Mouse (Mus musculus) limb, embryonic 12.5 days (tissue): Measurements from ENCODE around the gene Aqp7. TPM values are rescaled to one million over a fixed set of nuclear protein-coding genes. Genes with fewer than 3 reads are reported as not detected.
A peak's percentile ranks its signal among the peaks of the same experiment; 100 is the strongest.
"Not testable (repeated sequence)": the region's sequence is repeated elsewhere in the genome, so short reads cannot be mapped to it uniquely, and the experiment has no call there.

ENCODE experiments used
- ATAC-seq: fragments of 200-750 bp; cut with Nextera tagmentation; 2 replicates; pipeline ENCODE4 v1.8.0; 2017; ENCODE audit warnings: low read depth, moderate TSS enrichment; ENCODE audit not compliant: insufficient number of reproducible peaks, insufficient read depth, low FRiP score, low TSS enrichment
- H3K27ac ChIP-seq: fragments of 300-500 bp; sonication (generic); 2 replicates; pipeline ENCODE4 v1.5.1; 2016; ENCODE audit warnings: mild to moderate bottlenecking, moderate library complexity
- H3K27me3 ChIP-seq: fragments of 300-500 bp; sonication (generic); 2 replicates; pipeline ENCODE4 v1.6.1; 2016; ENCODE audit warnings: mild to moderate bottlenecking, moderate library complexity
- H3K36me3 ChIP-seq: fragments of 300-500 bp; sonication (generic); 2 replicates; pipeline ENCODE4 v1.6.1; 2016; ENCODE audit warnings: mild to moderate bottlenecking, moderate library complexity
- H3K4me1 ChIP-seq: fragments of 300-500 bp; sonication (generic); replicated peaks from 2 replicates; pipeline ENCODE4 v1.6.1; 2016
- H3K4me2 ChIP-seq: fragments of 300-500 bp; sonication (generic); 2 replicates; pipeline ENCODE4 v1.6.1; 2016; ENCODE audit warnings: mild to moderate bottlenecking, moderate library complexity
- H3K4me3 ChIP-seq: fragments of 300-500 bp; sonication (generic); replicated peaks from 2 replicates; pipeline ENCODE4 v1.5.1; 2016; ENCODE audit warnings: mild to moderate bottlenecking
- H3K9ac ChIP-seq: fragments of 300-500 bp; sonication (generic); replicated peaks from 2 replicates; pipeline ENCODE4 v1.6.1; 2016; ENCODE audit warnings: mild to moderate bottlenecking, moderate library complexity
- H3K9me3 ChIP-seq: fragments of 300-500 bp; sonication (generic); 2 replicates; pipeline ENCODE4 v1.6.1; 2016; ENCODE audit warnings: mild to moderate bottlenecking, moderate library complexity
- WGBS: fragments of 180-500 bp; shearing (Covaris S2); methylation state at CpG from one replicate; pipeline ENCODE4 v1.1.7; 2016; 5-methylcytosine and 5-hydroxymethylcytosine counted together
- polyA plus RNA-seq: library from polyadenylated mRNA; unstranded; fragments of >200 nt; fragmentation: Nextera tagmentation; extraction: Ambion mirVana; gene quantifications from 2 replicates; pipeline ENCODE4 v1.2.1, GENCODE M21; 2016

Aqp7 gene
- polyA plus RNA-seq, 1 experiment from 2014 or later = not detected

DNA sequence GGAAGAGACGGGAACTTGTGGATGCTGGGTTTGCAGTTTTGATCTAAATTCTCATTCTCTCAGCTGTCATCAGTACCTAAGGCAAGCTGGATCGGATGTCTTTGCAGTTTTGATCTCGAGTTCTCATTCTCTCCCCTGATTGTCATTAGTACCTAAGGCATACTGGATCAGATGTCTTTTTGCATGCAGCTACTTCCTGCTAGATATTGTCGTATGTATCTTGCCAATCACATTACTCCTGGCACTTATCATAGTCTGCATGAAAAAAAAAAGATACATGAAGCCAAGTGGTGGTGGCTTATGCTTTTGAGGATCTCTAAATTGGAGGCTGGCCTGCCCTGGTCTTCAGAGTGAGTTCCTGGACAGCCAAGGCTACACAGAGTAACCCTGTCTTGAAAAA lies 36.9 kb upstream of the Aqp7 start:
- no peak for ATAC-seq
- Histone ChIP-seq H3K36me3 (no peaks in the 10 kb centered on the region), H3K4me2 (no peak overlapping the region), H3K4me1 (peaks cover 1% of the 10 kb centered on the region; the same call in 1 of the 2 replicates), H3K9ac (no peak overlapping the region), H3K4me3 (no peak overlapping the region), H3K27ac (no peak overlapping the region), H3K27me3 (no peaks in the 10 kb centered on the region), H3K9me3 (peaks cover 3% of the 10 kb centered on the region; the same call in 1 of the 2 replicates)
- 87% methylated on average over 4 of the region's 4 CpGs for WGBS

DNA sequence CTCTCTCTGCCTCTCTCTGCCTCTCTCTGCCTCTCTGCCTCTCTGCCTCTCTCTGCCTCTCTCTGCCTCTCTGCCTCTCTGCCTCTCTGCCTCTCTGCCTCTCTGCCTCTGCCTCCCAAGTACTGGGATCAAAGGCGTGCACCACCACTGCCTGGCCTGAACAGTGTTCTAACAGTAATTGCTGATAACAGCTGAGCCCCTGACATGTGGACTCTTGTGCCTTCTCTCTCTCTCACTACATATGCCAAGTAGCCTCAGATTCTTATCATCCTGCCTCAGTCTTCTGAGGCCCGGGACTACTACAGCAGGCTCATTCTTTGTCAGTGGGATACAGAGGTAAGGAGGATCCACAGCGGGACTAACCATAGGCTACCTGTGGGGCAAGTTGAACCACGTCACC lies 34.9 kb upstream of the Aqp7 start:
- 56% methylated on average over 4 of the region's 4 CpGs for WGBS
- H3K9ac ChIP-seq, H3K9me3 ChIP-seq, H3K27me3 ChIP-seq, H3K4me3 ChIP-seq, ATAC-seq, H3K27ac ChIP-seq, H3K4me1 ChIP-seq, H3K4me2 ChIP-seq, H3K36me3 ChIP-seq: not testable (repeated sequence)

- no peak overlapping the region for H3K4me3 ChIP-seq
- H3K4me1 ChIP-seq = no peaks in the 10 kb centered on the region
- 87% methylated on average over 5 of the region's 5 CpGs for WGBS
- H3K9ac ChIP-seq = no peak overlapping the region
- no peak overlapping the region for H3K4me2 ChIP-seq
- ATAC-seq = no peak
- H3K27ac ChIP-seq = no peak overlapping the region
- H3K27me3 ChIP-seq = no peaks in the 10 kb centered on the region
- H3K36me3 ChIP-seq = no peaks in the 10 kb centered on the region
- peaks cover 3% of the 10 kb centered on the region; the same call in 1 of the 2 replicates for H3K9me3 ChIP-seq
Measured at GRCm38 (mm10) chr4:41081733-41082132, 33.8 kb upstream of the Aqp7 start.

GRCm38 (mm10) chr4:41078726-41079125 lies 30.8 kb upstream of the Aqp7 start:
- H3K36me3 ChIP-seq = no peaks in the 10 kb centered on the region
- ATAC-seq = no peak
- H3K4me3 ChIP-seq = no peak overlapping the region
- H3K9me3 ChIP-seq = peaks cover 3% of the 10 kb centered on the region; the same call in 1 of the 2 replicates
- no peak overlapping the region for H3K9ac ChIP-seq
- H3K27ac ChIP-seq = no peak overlapping the region
- no peaks in the 10 kb centered on the region for H3K27me3 ChIP-seq
- 66% methylated on average over 6 of the region's 6 CpGs for WGBS
- H3K4me2 ChIP-seq = no peak overlapping the region
- no peaks in the 10 kb centered on the region for H3K4me1 ChIP-seq

DNA sequence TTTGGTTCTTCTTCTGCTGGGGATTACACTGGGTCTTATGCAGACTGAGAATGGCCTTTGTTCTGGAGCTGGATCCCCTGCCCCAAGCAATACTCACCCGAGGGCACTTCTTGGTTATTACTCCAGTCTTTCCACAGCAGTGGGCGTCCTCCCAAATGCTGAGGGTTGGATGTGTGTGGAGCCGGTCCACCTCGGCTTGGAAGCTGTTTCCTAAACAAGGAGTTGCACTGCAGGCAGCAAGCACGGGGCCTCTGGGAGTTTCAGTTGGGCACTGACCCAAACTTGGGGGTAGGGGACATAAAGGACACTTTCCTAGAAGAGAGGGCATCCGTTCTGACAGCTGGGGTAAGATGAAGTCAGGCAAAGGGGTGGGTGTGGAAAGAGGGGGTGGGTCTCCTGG lies 26.5 kb upstream of the Aqp7 start:
- no peaks in the 10 kb centered on the region for H3K27me3 ChIP-seq
- H3K4me2 ChIP-seq = no peak overlapping the region
- H3K9me3 ChIP-seq = no peaks in the 10 kb centered on the region
- H3K36me3 ChIP-seq = no peaks in the 10 kb centered on the region
- H3K9ac ChIP-seq = no peak overlapping the region
- H3K27ac ChIP-seq = no peak overlapping the region
- H3K4me3 ChIP-seq = no peak overlapping the region
- WGBS = 77% methylated on average over 6 of the region's 6 CpGs
- no peak for ATAC-seq
- no peaks in the 10 kb centered on the region for H3K4me1 ChIP-seq

DNA sequence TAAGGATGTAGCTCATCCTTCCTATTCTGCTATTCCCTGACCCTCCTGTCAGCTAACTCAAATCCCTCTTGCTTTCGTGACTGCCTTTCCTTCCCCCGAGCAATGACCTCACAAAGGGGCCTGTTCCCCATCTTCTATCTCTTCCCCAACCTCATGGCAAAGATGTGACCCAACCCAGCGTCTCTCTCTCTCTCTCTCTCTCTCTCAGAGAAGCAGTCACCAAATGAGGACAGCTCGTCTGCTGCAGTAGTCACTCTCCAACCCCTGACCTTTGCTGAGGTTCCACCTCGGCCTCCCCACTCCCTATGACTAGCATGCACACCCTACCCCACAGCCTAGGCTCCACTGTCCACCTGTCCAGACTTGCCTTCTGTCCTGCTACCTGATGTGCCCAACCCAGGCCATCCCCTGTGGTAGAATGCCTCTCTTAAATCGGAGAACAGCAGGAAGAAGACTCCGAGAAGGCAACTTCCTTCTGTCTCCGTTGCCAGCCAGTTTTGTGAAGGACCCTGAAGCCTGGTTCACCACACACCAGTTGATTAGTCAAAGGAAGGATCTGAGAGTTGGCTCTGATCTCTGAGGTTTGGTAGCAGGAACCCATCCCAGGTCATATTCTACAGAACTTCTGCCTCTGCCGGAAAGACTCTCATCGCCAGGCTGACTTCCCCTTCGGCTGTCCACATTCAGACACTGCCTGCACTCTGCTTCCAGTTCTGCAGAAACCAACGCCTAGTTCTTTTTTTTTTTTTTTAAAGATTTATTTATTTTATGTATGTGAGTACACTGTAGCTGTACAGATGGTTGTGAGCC lies 25.3 kb upstream of the Aqp7 start:
- WGBS = 81% methylated on average over 12 of the region's 12 CpGs
- no peaks in the 10 kb centered on the region for H3K36me3 ChIP-seq
- no peak for ATAC-seq
- H3K27me3 ChIP-seq = no peaks in the 10 kb centered on the region
- H3K4me3 ChIP-seq = no peak overlapping the region
- H3K27ac ChIP-seq = no peak overlapping the region
- no peaks in the 10 kb centered on the region for H3K9me3 ChIP-seq
- no peak overlapping the region for H3K4me2 ChIP-seq
- H3K4me1 ChIP-seq = no peaks in the 10 kb centered on the region
- no peak overlapping the region for H3K9ac ChIP-seq

DNA sequence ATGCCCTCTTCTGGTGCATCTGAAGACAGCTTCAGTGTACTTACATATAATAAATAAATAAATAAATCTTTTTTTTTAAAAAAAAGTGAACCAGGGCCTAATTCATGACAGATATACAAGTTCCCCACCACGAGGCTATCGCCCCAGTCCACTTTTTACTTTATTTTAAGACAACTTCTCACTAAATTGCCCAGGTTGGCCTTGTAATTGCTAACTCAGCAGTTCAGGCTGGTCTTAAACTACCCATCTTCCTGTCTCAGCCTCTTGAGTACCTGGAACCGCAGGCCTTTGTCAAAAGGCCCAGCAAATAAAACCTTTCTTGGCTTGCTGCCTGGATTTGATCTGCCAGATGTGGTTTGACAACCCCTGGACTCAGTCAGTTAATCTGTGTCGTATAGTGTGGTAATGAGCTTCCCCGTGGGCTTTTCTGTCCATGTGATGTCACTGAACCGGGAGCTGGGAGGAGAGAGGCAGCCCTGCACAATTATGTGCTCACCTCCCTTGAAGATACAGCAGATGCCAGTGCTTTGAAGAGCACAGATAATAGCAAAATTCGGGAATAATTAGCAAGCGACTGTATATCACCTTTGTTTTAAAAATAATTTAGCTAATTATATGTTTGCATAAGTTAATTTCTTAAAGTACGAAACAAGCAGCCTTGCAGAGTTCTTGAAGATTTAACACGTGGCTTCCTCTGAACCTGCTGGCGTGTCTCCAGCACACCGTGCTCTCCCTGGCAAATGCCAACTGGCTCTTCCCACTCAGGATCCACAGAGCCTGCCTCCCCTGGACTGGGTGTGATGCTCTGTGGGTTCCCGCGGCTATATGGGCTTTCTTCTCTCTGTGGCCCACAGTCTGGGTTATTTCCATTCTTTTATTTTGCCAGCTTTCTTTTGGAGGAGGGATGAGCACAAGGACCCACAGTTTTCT lies 23.8 kb upstream of the Aqp7 start:
- no peak overlapping the region for H3K4me3 ChIP-seq
- no peak for ATAC-seq
- 60% methylated on average over 14 of the region's 14 CpGs for WGBS
- H3K9ac ChIP-seq = no peak overlapping the region
- no peak overlapping the region for H3K27ac ChIP-seq
- H3K4me2 ChIP-seq = no peak overlapping the region
- H3K4me1 ChIP-seq = no peaks in the 10 kb centered on the region
- H3K36me3 ChIP-seq = no peaks in the 10 kb centered on the region
- H3K27me3 ChIP-seq = no peaks in the 10 kb centered on the region
- no peaks in the 10 kb centered on the region for H3K9me3 ChIP-seq

- ATAC-seq = no peak
- 86% methylated on average over 4 of the region's 4 CpGs for WGBS
- H3K27ac ChIP-seq = no peak overlapping the region
Measured at GRCm38 (mm10) chr4:41065196-41065595, 17.3 kb upstream of the Aqp7 start.

DNA sequence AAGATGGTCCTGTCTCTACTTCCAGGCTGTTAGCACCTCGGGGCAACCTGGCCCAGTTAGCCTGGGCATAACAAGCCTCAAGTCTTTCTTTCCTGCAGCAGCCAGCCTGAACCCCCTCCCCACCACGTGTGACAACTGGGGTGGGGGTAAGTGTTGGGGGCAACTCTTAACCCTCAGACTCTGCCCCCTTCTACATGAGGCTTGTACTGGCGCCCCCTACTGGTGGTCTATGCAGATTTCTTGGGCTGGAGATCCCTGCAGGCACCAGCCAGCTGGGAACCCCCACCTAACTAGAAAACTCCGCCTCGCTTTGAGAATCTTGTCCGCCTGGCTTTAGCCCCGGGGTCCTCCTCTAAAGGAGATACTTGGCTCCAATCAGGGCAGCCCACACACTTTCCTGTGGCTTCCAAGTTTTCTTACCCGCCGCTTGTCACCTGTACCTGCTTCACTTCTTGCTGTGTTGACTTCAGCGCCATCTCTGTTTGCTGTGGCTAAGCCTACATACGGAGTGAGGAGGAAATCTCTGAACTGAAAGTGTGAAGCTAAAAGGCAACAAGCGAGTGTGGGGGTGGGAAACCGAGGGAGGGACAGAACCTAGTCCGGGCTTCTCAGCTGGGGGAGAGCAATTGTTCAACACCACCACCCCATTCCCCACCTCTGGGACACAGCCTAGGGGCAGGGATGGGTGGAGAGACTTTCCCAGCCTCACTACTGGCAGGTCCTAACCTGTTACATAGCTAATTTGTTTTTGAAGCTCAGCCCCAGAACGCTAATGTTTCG lies 16.1 kb upstream of the Aqp7 start:
- H3K36me3 ChIP-seq = no peaks in the 10 kb centered on the region
- no peak overlapping the region for H3K9ac ChIP-seq
- H3K4me2 ChIP-seq = peak overlapping the region; percentile 37
- H3K4me1 ChIP-seq = 0 out of 2 replicates have a peak, but pooled peaks cover 3% of the 10 kb centered on the region
- H3K4me3 ChIP-seq = no peak overlapping the region
- 20% methylated on average over 16 of the region's 16 CpGs for WGBS
- 0 out of 2 replicates have a peak, but pooled peaks have one; percentile 26 for ATAC-seq
- H3K27ac ChIP-seq = peak overlapping the region; percentile 12; the same call in 1 of the 2 replicates
- H3K9me3 ChIP-seq = no peaks in the 10 kb centered on the region
- H3K27me3 ChIP-seq = no peaks in the 10 kb centered on the region; the same call in none of the 2 replicates

More at GRCm38 (mm10) chr4:41065196-41065595, 17.3 kb upstream of the Aqp7 start:
- Histone ChIP-seq H3K4me3 (no peak overlapping the region), H3K27me3 (no peaks in the 10 kb centered on the region; the same call in none of the 2 replicates), H3K4me1 (0 out of 2 replicates have a peak, but pooled peaks cover 3% of the 10 kb centered on the region), H3K4me2 (no peak overlapping the region), H3K36me3 (no peaks in the 10 kb centered on the region), H3K9ac (no peak overlapping the region), H3K9me3 (no peaks in the 10 kb centered on the region)

- no peak overlapping the region for H3K4me3 ChIP-seq
- ATAC-seq = no peak
- no peak overlapping the region for H3K27ac ChIP-seq
- H3K4me1 ChIP-seq = 0 out of 2 replicates have a peak, but pooled peaks cover 3% of the 10 kb centered on the region
- no peaks in the 10 kb centered on the region for H3K36me3 ChIP-seq
- no peaks in the 10 kb centered on the region; the same call in none of the 2 replicates for H3K27me3 ChIP-seq
- 55% methylated on average over 3 of the region's 3 CpGs for WGBS
- no peak overlapping the region for H3K9ac ChIP-seq
- H3K4me2 ChIP-seq = no peak overlapping the region
- H3K9me3 ChIP-seq = no peaks in the 10 kb centered on the region
Measured at GRCm38 (mm10) chr4:41063351-41063750, 15.4 kb upstream of the Aqp7 start.
